Mouse (Mus musculus): ENCODE data around the gene Crybg2.

The Crybg2 gene

GRCm38 (mm10) chr4:134096120-134096519, 35.5 kb downstream of the Crybg2 start:
- no peak for DNase-seq

- DNase-seq, result no peak
Observed at GRCm38 (mm10) chr4:134097015-134097608, 36.5 kb downstream of the Crybg2 start.

- DNase-seq, result no peak
Observed at GRCm38 (mm10) chr4:134098628-134099027, 38.0 kb downstream of the Crybg2 start.

- no peak for DNase-seq
Observed at GRCm38 (mm10) chr4:134100245-134100644, 39.6 kb downstream of the Crybg2 start.

- peak; percentile 95 for DNase-seq
Observed at GRCm38 (mm10) chr4:134101979-134102741, 41.5 kb downstream of the Crybg2 start, which contains the start of gene Ubxn11. Ubxn11 (plus strand) TSS chr4:134102570.

GRCm38 (mm10) chr4:134102742-134103119, 42.1 kb downstream of the Crybg2 start:
- DNase-seq, result no peak

GRCm38 (mm10) chr4:134106105-134106504, 45.5 kb downstream of the Crybg2 start:
- no peak for DNase-seq

- DNase-seq, result no peak
Observed at GRCm38 (mm10) chr4:134107730-134108129, 47.1 kb downstream of the Crybg2 start.

GRCm38 (mm10) chr4:134108196-134108595, 47.6 kb downstream of the Crybg2 start:
- no peak for DNase-seq

- DNase-seq, result no peak
Observed at GRCm38 (mm10) chr4:134110653-134111052, 50.0 kb downstream of the Crybg2 start.

GRCm38 (mm10) chr4:134112403-134112802, 51.8 kb downstream of the Crybg2 start:
- DNase-seq, result no peak

- peak; percentile 41 for DNase-seq
Observed at GRCm38 (mm10) chr4:134113356-134113994, 52.9 kb downstream of the Crybg2 start.

GRCm38 (mm10) chr4:134114038-134114437, 53.4 kb downstream of the Crybg2 start:
- no peak for DNase-seq

- no peak for DNase-seq
Observed at GRCm38 (mm10) chr4:134115215-134116144, 54.9 kb downstream of the Crybg2 start.

- no peak for DNase-seq
Observed at GRCm38 (mm10) chr4:134116501-134116900, 55.9 kb downstream of the Crybg2 start.

- DNase-seq, result no peak
Observed at GRCm38 (mm10) chr4:134117012-134117411, 56.4 kb downstream of the Crybg2 start.

GRCm38 (mm10) chr4:134118126-134118800, 57.6 kb downstream of the Crybg2 start:
- DNase-seq, result no peak

- no peak for DNase-seq
Observed at GRCm38 (mm10) chr4:134119042-134119441, 58.4 kb downstream of the Crybg2 start.

GRCm38 (mm10) chr4:134119644-134120043, 59.0 kb downstream of the Crybg2 start:
- peak; percentile 37 for DNase-seq

GRCm38 (mm10) chr4:134120192-134120805, 59.7 kb downstream of the Crybg2 start:
- DNase-seq, result no peak

- DNase-seq, result no peak
Observed at GRCm38 (mm10) chr4:134120916-134121315, 60.3 kb downstream of the Crybg2 start.

GRCm38 (mm10) chr4:134121571-134121970, 61.0 kb downstream of the Crybg2 start:
- DNase-seq, result no peak
